Mouse (Mus musculus) kidney, postnatal 36 days (tissue): ENCODE data around the gene Serpina3n.
A peak's percentile ranks its signal among the peaks of the same experiment; 100 is the strongest.
"Not testable (repeated sequence)": the region's sequence is repeated elsewhere in the genome, so short reads cannot be mapped to it uniquely, and the experiment has no call there.

Experiments
- DNase-seq, 2 experiments: peaks; one replicate each; pipeline ENCODE4 v3.0.0; 2021 to 2022; ENCODE audit warnings: mixed read lengths in 2 of 2

Gene Serpina3n

GRCm38 (mm10) chr12:104433951-104434735 lies 27.6 kb downstream of the Serpina3n start:
- DNase-seq, result peak; percentile 7 to 21

- peak; percentile 69 to 90 for DNase-seq
These were observed 33.7 kb downstream of the Serpina3n start for GRCm38 (mm10) chr12:104440087-104440760.

GRCm38 (mm10) chr12:104443716-104444115 lies 37.2 kb downstream of the Serpina3n start:
- no peak for DNase-seq

DNA sequence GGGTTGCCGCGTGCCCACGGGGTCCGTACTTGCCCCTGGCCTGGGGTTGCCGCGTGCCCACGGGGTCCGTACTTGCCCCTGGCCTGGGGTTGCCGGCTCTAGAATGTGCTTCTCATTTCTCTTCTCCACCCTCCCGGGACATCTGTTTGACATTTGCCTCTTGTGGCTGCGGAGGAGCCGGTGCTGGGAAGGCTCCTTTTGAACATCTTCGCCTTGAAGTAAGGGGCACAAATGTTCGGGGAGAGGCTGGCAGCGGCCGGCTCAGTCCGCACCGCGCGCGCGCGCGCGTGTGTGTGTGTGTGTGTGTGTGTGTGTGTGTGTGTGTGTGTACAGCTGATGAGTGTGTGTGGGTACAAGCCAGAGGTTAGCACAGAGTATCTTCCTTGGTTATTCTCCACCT lies 40.5 kb downstream of the Serpina3n start:
- DNase-seq, result not testable (repeated sequence)

DNA sequence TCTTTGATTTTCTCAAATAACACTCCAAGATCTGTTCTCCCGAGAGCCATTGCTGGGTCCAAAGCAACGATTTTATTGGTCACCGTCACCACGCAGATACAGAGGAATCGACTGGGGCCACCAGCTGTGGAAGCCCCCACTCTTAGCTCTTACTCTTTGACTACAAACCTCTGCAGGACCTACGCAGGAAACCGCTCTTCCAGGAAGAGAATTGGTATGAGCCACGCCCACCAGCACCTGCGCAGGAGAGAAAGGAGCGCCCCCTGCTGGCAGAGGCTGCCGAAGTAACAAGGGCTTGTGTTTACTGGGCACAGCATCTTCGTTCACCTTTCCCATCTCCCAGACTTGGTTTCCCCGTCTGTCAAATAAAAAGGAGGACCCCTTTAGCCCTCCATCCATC lies 41.6 kb downstream of the Serpina3n start:
- peak; percentile 40 to 85 for DNase-seq

GRCm38 (mm10) chr12:104450257-104450656 lies 43.7 kb downstream of the Serpina3n start:
- DNase-seq, result no peak

- DNase-seq, result no peak
These were observed 46.5 kb downstream of the Serpina3n start for GRCm38 (mm10) chr12:104453002-104453401.

DNA sequence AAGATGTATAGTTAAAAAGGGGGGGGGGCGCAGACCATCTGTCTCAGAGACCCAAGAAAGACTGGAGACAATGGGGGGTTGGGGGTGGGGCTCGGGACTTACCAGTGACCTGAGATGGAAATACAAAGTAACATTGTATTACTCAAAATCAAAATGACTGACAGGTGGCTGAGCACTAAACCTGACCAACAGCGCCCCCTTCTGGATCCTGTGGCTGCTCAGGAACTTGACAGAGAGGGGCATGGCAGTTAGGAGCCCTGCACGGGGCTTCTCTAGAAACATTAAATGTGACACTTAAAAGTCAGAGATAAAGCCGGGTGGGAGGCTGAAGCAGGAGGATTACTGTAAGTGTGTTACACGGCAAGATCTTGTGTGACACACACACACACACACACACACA lies 52.8 kb downstream of the Serpina3n start:
- no peak for DNase-seq

- no peak for DNase-seq
These were observed 54.8 kb downstream of the Serpina3n start for GRCm38 (mm10) chr12:104461372-104461771.
